Mouse (Mus musculus): Measurements from ENCODE around the gene Tpra1.

- TF ChIP-seq CTCF (IDR thresholded peaks at IDR 0.05; ENCODE audit: insufficient read depth, low read depth, low read length) (no peak), POLR2A (IDR thresholded peaks at IDR 0.05; ENCODE audit: insufficient read depth, low read depth, low read length) (no peak)
These were observed 580 bp upstream of the Tpra1 start for GRCm38 (mm10) chr6:88901471-88901870.
